Mouse (Mus musculus) heart, postnatal 0 days (tissue): ENCODE measurements around the gene BC049352.

Experiments used
- CTCF ChIP-seq: IDR thresholded peaks from 2 replicates; pipeline ENCODE4 v1.5.1; 2016; ENCODE audit warnings: antibody characterized with exemption, control low read depth, low read depth
- EP300 ChIP-seq: IDR thresholded peaks from 2 replicates; pipeline ENCODE4 v1.6.1; 2016; ENCODE audit warnings: antibody characterized with exemption, low read depth

DNA sequence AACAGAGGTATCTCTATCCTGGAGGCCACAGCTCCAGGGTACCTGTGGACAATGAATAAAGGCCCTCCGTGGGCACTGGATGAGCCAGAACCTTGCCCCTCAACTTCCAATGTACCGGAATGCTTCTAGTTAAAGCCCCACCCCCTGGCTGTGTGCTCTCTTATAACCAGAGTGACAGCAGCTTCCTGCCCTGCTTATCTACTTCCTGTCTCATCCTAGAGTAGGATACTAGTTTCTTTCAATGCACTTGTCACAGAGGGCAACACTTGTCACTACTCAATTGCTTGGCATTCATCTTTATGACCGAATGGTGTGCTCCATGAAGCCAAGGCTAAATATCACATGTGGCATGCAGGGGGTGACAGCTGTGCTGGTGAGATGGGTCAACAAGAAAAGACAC is 69.5 kb downstream of the BC049352 start:
- TF ChIP-seq CTCF: no peak
- TF ChIP-seq EP300: no peak
